Mouse (Mus musculus) frontal cortex, postnatal 36 days (tissue): ENCODE measurements around the gene Dmd.

ENCODE experiments used
- DNase-seq, 2 experiments: peaks; one replicate each; pipeline ENCODE4 v3.0.0; 2022; ENCODE audit warnings: low spot score in 2 of 2

The Dmd gene

GRCm38 (mm10) chrX:85048141-85049110 lies 2099.8 kb downstream of the Dmd start:
- DNase-seq = peak in 1 of 2 experiments; percentile 34

GRCm38 (mm10) chrX:85049593-85049992 lies 2100.9 kb downstream of the Dmd start:
- no peak for DNase-seq

GRCm38 (mm10) chrX:85073602-85074001 lies 2124.9 kb downstream of the Dmd start:
- DNase-seq = no peak

- DNase-seq = no peak
These were observed 2128.2 kb downstream of the Dmd start for GRCm38 (mm10) chrX:85076845-85077244.

GRCm38 (mm10) chrX:85077605-85078004 lies 2128.9 kb downstream of the Dmd start:
- DNase-seq = no peak

- no peak for DNase-seq
These were observed 2130.5 kb downstream of the Dmd start for GRCm38 (mm10) chrX:85079174-85079573.

GRCm38 (mm10) chrX:85084237-85085153 lies 2135.8 kb downstream of the Dmd start:
- peak; percentile 11 to 34 for DNase-seq

GRCm38 (mm10) chrX:85089506-85089905 lies 2140.8 kb downstream of the Dmd start:
- DNase-seq = no peak

GRCm38 (mm10) chrX:85093354-85093753 lies 2144.7 kb downstream of the Dmd start:
- no peak for DNase-seq

- no peak for DNase-seq
These were observed 2150.0 kb downstream of the Dmd start for GRCm38 (mm10) chrX:85098691-85099090.

GRCm38 (mm10) chrX:85112418-85112817 lies 2163.7 kb downstream of the Dmd start:
- DNase-seq = no peak

- DNase-seq = no peak
These were observed 2184.0 kb downstream of the Dmd start for GRCm38 (mm10) chrX:85132706-85133105.

- DNase-seq = no peak
These were observed 2188.6 kb downstream of the Dmd start for GRCm38 (mm10) chrX:85137293-85137692.

- DNase-seq = no peak
These were observed 2222.6 kb downstream of the Dmd start for GRCm38 (mm10) chrX:85171264-85171663.

GRCm38 (mm10) chrX:85187565-85187964 lies 2238.9 kb downstream of the Dmd start:
- no peak for DNase-seq

GRCm38 (mm10) chrX:85193856-85194255 lies 2245.2 kb downstream of the Dmd start:
- DNase-seq = no peak

GRCm38 (mm10) chrX:85197688-85198087 lies 2249.0 kb downstream of the Dmd start:
- no peak for DNase-seq

- no peak for DNase-seq
These were observed 2250.7 kb downstream of the Dmd start for GRCm38 (mm10) chrX:85199398-85199797.

GRCm38 (mm10) chrX:85207001-85207400 lies 2258.3 kb downstream of the Dmd start:
- DNase-seq = no peak

- no peak for DNase-seq
These were observed 2278.2 kb downstream of the Dmd start for GRCm38 (mm10) chrX:85226883-85227282.

GRCm38 (mm10) chrX:85249379-85249778 lies 2300.7 kb downstream of the Dmd start, which contains the start of gene Fthl17a:
Gene Fthl17a (plus strand): TSS chrX:85249679.
- no peak for DNase-seq
